Mouse (Mus musculus): ENCODE data around the gene Sipa1l1.
"Not testable (repeated sequence)": the region's sequence is repeated elsewhere in the genome, so short reads cannot be mapped to it uniquely, and the experiment has no call there.

Sipa1l1 gene

DNA sequence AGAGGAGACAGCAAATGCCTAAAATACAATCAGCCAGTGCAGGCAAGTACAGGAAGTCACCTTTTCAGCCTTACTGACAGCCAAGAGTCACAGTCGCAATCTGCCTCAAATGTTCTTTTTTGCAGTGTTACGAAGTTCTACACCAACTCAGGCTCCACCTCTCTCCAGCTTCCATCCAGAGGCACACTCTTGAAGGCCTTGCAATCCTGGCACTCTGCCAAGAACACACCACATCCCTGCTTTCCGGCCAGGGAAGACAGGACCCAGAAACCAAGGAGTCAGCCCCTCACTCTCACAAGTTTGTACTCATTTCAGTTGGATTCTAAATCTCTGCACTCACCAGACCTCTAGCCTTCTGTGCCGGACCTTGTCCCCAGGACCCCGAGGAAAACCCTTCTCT, 299.3 kb downstream of the Sipa1l1 start:
- DNase-seq (ENCODE audit: low read depth in 1 of 2, low spot score in 2 of 2): no peak

DNA sequence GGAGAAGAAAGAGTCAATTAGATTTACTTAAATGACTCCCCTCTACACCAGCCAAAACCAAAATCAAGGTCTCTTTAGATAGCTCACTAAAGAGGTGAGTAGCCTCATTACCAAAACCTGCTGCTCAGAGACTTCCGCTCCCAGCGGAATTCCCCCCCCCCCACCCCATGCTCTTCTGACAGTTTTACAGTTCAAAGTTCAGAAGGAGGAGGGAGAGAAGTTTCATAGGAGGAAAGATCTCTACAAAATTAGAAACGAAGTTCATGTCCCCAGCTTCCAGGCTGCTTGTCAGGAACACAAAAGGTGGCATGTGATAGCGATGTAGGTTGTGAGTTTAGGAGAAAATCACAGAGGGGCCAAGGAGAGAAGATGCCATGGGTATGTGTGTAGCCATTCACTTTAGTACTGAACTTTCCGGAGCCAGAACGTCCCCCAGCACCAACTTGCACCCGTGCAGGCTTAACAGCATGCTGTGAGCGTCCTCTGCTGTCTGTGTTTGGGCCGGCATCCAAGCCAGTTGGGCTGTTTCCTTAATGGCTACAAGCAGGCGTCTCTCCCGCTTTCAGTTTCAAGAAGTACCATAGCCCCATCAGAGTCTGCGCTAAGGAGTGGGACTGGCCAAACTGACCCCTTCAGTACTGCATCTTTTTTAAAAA, 300.7 kb downstream of the Sipa1l1 start:
- DNase-seq (ENCODE audit: low read depth in 1 of 2, low spot score in 2 of 2): peak; percentile 30 to 60

- no peak for DNase-seq (ENCODE audit: low read depth in 1 of 2, low spot score in 2 of 2)
Observed at GRCm38 (mm10) chr12:82470362-82470936, 301.3 kb downstream of the Sipa1l1 start.

DNA sequence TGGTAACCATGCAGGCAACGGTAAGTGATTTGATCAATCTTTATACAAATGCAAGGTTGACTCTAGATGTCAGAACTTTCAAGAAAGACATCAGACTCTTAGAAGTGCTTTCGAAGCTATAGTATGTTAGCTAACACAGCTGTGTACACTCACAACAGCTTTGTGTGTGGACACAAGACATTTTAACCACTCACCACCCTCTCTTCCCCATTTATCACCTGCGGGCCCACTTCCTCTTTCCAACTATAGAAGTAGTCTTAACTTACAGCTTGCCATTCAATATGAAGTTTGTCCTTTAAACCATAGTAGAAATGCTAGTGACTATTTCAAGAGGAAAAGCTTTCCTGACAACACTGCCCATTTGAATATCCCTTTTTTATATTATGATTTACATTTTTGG, 303.7 kb downstream of the Sipa1l1 start:
- DNase-seq (ENCODE audit: low read depth in 1 of 2, low spot score in 2 of 2): no peak

GRCm38 (mm10) chr12:82473238-82473637, 304.1 kb downstream of the Sipa1l1 start:
- DNase-seq (ENCODE audit: low read depth in 1 of 2, low spot score in 2 of 2): no peak

DNA sequence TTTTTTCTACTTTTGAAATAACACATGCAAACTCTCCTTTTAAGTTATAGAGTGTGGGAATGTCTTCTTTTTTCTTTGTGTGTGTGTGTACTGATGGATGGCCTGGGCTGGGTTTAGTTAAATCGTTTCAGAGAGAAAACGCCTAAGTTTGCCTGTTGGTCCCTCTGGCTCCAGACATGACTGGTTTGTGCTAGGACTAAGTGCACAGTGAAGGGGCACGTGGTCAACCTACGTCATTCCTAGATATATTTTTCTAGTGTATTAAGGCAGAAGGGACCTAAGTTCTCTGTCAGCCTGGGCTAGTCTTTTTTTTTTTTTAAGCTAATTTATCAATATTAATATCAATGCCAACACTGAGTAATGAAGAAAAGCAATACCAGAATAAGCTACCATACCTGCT, 305.3 kb downstream of the Sipa1l1 start:
- DNase-seq (ENCODE audit: low read depth in 1 of 2, low spot score in 2 of 2): no peak

DNA sequence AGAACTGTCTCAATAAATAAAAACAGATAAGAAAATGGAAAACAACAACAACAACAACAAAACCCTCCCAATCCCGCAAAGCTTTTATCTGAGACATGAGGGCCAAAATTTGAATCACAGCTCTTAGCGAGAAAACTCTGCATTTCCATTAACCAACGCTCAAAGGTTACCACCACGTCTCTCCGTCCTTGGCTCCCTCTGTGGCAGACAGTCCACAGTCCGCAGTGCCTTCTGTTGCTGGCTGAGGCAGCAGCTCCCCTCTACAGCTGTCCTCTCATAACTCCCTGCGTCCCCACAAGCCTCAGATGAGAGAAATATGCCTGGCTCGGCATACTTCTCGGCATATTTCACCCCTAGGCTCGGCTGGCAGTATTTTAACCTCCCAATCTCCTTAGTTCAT, 306.9 kb downstream of the Sipa1l1 start:
- DNase-seq (ENCODE audit: low read depth in 1 of 2, low spot score in 2 of 2): no peak

DNA sequence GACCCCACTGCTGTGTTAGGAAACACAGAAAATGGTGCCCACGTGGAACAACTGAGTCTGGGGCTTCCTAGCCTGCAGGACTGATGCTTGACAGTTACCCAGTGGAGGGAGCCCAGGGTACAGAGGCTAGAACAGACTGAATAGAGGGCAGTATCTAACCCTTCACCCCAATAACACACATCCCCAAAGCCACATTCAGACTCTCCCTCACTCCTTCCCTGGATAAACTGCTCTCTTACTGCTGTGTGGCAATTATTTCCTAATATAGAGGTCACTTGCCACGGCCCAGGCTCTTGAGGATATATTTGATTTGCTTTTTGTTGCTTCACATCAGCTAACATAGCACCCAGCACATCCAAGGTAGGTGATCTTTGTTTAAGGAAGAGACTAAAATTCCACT, 307.5 kb downstream of the Sipa1l1 start:
- no peak for DNase-seq (ENCODE audit: low read depth in 1 of 2, low spot score in 2 of 2)

DNA sequence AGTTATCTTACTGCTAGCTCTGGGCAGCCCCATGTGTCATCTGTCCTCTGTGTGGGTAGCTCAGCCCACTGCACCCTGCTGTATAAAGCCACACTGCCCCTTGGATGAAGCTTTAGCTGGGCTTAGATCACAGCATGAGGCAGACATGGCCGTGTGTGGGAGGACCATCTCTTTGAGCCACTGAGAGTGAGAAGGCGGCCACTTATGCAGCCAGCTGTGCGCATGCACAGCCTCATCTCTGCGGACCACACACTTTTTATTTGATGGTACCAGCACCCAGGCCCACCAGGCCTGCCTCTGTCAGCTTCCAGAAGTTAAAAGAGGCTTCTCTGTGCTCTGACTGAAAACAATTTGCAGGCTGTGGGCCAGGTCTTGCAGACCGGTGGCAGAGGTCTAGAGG, 308.7 kb downstream of the Sipa1l1 start:
- DNase-seq (ENCODE audit: low read depth in 1 of 2, low spot score in 2 of 2): no peak

GRCm38 (mm10) chr12:82478256-82478655, 309.1 kb downstream of the Sipa1l1 start:
- no peak for DNase-seq (ENCODE audit: low read depth in 1 of 2, low spot score in 2 of 2)

DNA sequence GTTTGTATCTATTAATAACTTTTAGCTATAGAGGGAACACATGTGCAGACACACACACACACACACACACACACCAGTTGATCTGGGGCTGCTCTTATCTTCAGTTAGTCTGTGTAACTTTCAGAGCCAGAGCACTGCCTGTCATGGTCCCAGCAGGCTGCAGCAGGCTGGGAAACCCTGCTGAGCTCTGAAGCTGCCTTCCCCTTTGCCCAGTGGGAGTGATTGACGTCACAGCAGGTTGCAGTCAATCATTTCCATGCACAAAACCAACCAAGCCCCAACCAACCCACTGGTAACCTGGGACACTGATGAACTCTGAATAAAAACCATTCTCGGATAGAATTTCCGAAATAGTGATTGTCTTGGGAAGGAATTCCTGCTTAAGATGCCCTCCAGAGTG, 310.3 kb downstream of the Sipa1l1 start:
- DNase-seq (ENCODE audit: low read depth in 1 of 2, low spot score in 2 of 2): no peak

DNA sequence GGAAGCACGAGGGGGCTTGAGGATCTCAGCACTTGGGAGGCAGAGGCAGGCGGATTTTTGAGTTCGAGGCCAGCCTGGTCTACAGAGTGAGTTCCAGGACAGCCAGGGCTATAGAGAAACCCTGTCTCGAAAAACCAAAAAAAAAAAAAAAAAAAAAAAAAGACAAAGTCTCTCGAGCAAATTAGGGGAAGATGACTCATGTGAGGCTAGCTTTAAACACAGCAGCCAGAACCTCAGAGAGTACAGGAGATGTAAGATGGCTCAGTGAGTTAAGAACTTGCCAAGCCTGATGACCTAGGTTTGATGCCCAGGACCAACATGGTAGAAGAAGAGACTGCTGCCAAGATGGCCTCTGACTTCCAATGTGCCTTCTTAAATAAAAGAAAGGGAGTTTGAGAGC, 311.3 kb downstream of the Sipa1l1 start:
- not testable (repeated sequence) for DNase-seq (ENCODE audit: low read depth in 1 of 2, low spot score in 2 of 2)

DNA sequence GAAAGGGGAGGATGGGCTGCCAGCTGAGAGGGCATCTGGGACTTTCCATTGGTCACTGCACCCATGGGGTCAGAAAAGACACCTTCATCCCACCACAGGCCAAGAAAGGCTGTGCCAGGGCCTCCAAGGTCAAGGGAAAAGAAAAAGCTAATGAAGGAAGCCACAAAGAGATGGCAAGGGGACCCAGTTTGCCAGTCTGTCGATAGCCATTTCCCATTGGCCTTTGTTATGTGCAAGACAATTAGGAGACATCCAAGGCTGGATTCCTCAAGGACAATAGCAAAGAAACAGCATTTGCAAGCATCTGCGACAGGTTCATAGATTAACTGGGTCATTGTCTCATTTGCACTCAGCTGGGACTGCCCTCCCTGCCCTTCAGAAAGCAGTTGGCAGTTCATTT, 316.3 kb downstream of the Sipa1l1 start:
- no peak for DNase-seq (ENCODE audit: low read depth in 1 of 2, low spot score in 2 of 2)

- DNase-seq (ENCODE audit: low read depth in 1 of 2, low spot score in 2 of 2): no peak
Observed at GRCm38 (mm10) chr12:82486829-82487560, 317.9 kb downstream of the Sipa1l1 start.

GRCm38 (mm10) chr12:82489093-82489492, 320.0 kb downstream of the Sipa1l1 start:
- no peak for DNase-seq (ENCODE audit: low read depth in 1 of 2, low spot score in 2 of 2)

DNA sequence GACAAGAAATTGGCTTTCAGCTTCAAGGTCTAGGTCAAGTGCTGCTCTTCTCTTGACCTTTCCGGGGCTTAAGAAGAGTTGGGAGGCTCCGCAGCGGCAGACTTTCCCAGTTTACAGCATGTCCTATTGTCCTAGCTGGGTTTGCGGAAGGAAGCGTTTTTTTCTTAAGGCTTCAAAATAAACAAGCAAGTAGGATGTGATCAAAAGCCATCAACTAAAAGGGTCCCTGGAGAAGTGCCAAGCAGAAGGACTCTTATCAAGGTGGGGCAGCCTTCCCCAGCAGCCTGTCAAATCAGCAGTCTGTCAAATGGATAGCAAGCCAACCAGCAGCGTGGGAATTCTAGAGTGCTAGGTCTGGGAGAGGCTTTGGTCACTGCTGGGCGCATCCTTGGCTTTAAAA, 320.5 kb downstream of the Sipa1l1 start:
- no peak for DNase-seq (ENCODE audit: low read depth in 1 of 2, low spot score in 2 of 2)

- no peak for DNase-seq (ENCODE audit: low read depth in 1 of 2, low spot score in 2 of 2)
Observed at GRCm38 (mm10) chr12:82492456-82492855, 323.3 kb downstream of the Sipa1l1 start.

DNA sequence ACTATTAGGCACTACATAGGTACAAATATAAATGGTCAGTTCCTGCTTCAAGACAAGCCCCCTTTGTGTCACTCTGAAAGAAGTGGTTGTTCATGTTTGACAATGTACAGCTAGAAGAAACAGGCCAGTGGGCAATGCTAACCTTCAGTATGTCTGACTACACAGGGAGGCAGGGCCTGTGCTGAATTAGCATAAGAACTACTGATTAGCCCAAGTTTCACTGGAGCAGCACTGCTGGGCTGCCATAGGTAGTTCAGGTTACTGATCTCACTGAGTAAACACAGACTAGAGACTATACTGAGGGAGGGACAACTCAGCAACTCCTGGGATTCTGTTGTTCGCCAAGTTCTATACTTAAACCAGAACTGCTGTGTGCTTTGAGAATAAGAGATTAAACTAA, 324.1 kb downstream of the Sipa1l1 start:
- not testable (repeated sequence) for DNase-seq (ENCODE audit: low read depth in 1 of 2, low spot score in 2 of 2)

DNA sequence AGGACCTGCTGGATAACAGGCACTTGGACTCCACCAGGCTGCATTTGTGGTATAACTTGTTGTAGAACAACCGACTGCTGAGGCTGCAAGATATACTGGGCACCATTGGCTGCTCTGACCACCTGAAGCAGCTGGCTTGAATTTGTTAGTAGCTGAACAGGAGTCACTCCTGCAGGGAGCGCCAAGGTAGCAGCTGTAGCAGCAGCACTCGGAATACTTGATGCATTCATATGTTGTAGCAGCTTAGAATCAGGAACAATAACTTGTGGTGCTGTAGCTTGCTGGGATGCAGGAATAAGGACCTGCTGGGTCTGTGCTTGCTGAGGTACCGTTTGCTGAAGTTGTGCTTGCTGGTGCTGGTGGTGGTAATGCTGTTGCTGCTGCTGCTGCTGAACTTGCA, 326.8 kb downstream of the Sipa1l1 start:
- DNase-seq (ENCODE audit: low read depth in 1 of 2, low spot score in 2 of 2): no peak

DNA sequence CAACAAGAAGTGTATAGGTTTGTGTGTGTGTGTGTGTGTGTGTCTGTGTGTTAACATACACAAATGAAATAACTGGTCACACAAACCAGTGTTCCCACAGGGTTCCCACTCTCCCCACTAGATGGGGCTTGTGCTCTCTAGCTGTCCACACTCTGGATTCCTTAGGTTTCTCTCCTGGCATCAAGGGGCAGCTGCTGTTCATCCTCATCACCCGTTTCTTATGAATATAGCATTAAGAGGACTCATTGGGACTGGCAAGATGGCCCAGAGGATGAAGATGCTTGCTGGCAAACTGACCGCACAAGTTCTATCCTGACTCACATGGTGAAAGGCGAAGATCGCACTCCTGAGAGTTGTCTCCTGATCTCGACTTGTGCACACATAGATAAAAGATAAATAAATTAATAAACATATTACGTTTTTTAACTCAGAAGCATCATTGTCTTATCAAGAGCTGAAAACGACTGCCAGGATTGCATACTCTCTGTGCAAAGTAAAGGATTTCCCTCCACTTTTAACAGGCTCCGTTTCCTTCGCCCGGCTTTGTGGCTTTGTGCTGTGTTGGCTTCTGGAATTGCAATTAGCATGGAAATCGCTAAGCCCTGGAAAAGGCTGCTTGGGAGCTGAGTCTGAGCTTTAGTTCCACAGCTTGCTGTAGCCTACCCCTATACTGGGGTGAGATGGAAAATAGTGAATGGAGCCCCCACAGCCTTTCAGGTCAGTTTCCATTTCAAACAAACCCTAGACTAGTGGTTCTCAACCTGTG, 328.9 kb downstream of the Sipa1l1 start:
- no peak for DNase-seq (ENCODE audit: low read depth in 1 of 2, low spot score in 2 of 2)

DNA sequence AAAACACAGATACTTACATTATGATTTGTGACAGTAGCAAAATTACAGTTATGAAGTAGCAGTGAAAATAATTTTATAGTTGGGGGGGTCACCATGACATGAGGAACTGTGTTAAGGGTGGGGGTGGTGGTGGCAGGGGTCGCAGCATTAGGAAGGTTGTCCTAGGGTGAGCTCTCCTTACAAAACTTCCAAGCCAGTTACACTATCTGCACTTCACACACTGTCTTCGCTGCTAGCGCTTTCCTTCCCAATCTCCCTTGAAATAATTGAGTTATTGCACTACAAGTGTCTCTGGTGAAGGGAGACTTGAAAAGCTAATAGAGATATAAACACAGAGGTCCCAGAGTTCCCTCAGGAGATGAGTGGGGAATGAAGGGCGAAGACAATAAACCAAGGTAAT, 329.6 kb downstream of the Sipa1l1 start:
- no peak for DNase-seq (ENCODE audit: low read depth in 1 of 2, low spot score in 2 of 2)

GRCm38 (mm10) chr12:82499731-82500130, 330.6 kb downstream of the Sipa1l1 start:
- no peak for DNase-seq (ENCODE audit: low read depth in 1 of 2, low spot score in 2 of 2)
